Mouse (Mus musculus) midbrain, embryonic 11.5 days (tissue): ENCODE data around the gene Rab24. TPM values are rescaled to one million over a fixed set of nuclear protein-coding genes. Genes with fewer than 3 reads are reported as not detected.

ENCODE experiments used
- ATAC-seq: fragments of 200-750 bp; cut with Nextera tagmentation; 2 replicates; pipeline ENCODE4 v1.8.0; 2017; ENCODE audit warnings: moderate TSS enrichment, moderate library complexity; ENCODE audit not compliant: low FRiP score
- DNase-seq: peaks from one replicate; pipeline ENCODE4 v3.0.0; 2015; ENCODE audit warnings: low spot score; ENCODE audit errors: missing footprints
- H3K27ac ChIP-seq: fragments of 300-500 bp; sonication (generic); 2 replicates; pipeline ENCODE4 v1.5.1; 2014; ENCODE audit warnings: low read depth, low read length
- H3K27me3 ChIP-seq: fragments of 300-500 bp; sonication (generic); 2 replicates; pipeline ENCODE4 v1.6.1; 2014; ENCODE audit warnings: mild to moderate bottlenecking, low read length, moderate library complexity, mixed read lengths; ENCODE audit not compliant: control insufficient read depth, insufficient read depth
- H3K36me3 ChIP-seq: fragments of 300-500 bp; sonication (generic); 2 replicates; pipeline ENCODE4 v1.6.1; 2014; ENCODE audit warnings: mild to moderate bottlenecking, low read length, moderate library complexity, mixed read lengths; ENCODE audit not compliant: control insufficient read depth, insufficient read depth
- H3K4me1 ChIP-seq: fragments of 300-500 bp; sonication (generic); 2 replicates; pipeline ENCODE4 v1.6.1; 2014; ENCODE audit warnings: low read length; ENCODE audit not compliant: control insufficient read depth, insufficient read depth
- H3K4me2 ChIP-seq: fragments of 300-500 bp; sonication (generic); 2 replicates; pipeline ENCODE4 v1.6.1; 2014; ENCODE audit warnings: mild to moderate bottlenecking, moderate library complexity
- H3K4me3 ChIP-seq: fragments of 300-500 bp; sonication (generic); 2 replicates; pipeline ENCODE4 v1.5.1; 2014; ENCODE audit warnings: low read depth, low read length
- H3K9ac ChIP-seq: fragments of 300-500 bp; sonication (generic); 2 replicates; pipeline ENCODE4 v1.6.1; 2014; ENCODE audit warnings: low read length
- H3K9me3 ChIP-seq: fragments of 300-500 bp; sonication (generic); 2 replicates; pipeline ENCODE4 v1.6.1; 2016; ENCODE audit warnings: low read length; ENCODE audit not compliant: control insufficient read depth
- WGBS: fragments of 180-500 bp; shearing (Covaris S2); extraction: QIAGEN DNeasy Blood & Tissue Kit; methylation state at CpG from one replicate; pipeline ENCODE4 v1.1.7; 2014; 5-methylcytosine and 5-hydroxymethylcytosine counted together
- polyA plus RNA-seq: library from polyadenylated mRNA; unstranded; fragments of >200 nt; fragmentation: Nextera tagmentation; extraction: Ambion mirVana; gene quantifications from 2 replicates; pipeline ENCODE4 v1.2.1, GENCODE M21; 2014

Rab24 gene
- polyA plus RNA-seq, 1 experiment from 2014 or later: 88.0 TPM

DNA sequence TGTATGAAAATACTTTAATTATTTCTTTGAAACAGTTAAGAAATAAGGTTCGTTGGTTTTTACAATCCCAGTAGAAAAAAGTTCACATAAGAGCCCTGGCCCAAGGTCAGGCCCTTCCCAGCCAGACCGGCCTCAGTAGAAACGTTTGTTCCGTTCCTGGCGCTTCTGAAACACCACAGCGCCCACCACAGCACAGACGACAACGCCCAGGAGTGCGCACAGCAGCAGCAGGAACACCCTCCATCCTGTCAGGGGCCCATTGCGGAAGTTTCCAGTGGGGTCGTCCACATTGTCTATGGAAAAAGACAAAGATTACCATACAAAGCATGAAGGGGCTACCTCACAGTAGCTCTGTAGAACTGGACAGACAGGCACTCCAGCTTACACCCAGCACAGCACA is 25.0 kb upstream of the Rab24 start:
- Histone ChIP-seq H3K27me3 (no peaks in the 10 kb centered on the region), H3K36me3 (peaks cover 41% of the 10 kb centered on the region), H3K4me1 (no peaks in the 10 kb centered on the region), H3K27ac (no peak overlapping the region), H3K4me3 (no peak overlapping the region), H3K9me3 (no peaks in the 10 kb centered on the region), H3K9ac (no peak overlapping the region), H3K4me2 (no peak overlapping the region)
- WGBS: 92% methylated on average over 11 of the region's 11 CpGs
- ATAC-seq (no peak), DNase-seq (peak; percentile 83)

DNA sequence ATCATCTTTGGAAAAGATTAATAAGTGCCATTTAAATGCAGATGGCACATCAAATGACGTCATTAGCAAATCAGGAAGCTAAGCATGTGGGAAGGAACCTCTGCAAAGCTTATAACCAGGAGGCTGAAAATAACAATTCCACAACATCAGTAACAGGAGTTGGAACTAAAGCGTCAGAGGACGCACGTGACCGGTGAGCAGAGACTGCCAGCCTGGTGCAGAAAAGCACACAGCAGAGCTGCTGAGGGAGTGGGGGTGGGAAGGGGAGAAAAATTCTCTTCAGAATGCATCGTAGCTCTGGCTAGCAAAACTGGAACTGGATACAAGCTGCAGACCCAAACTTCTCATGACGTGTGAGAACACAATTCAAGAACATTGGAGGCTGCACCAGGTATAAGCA is 22.5 kb upstream of the Rab24 start:
- no peak overlapping the region for H3K27ac ChIP-seq
- DNase-seq (peak; percentile 70), ATAC-seq (no peak)
- no peak overlapping the region for H3K9ac ChIP-seq
- H3K4me3 ChIP-seq: no peak overlapping the region
- no peaks in the 10 kb centered on the region for H3K9me3 ChIP-seq
- no peaks in the 10 kb centered on the region for H3K4me1 ChIP-seq
- H3K27me3 ChIP-seq: no peaks in the 10 kb centered on the region
- peaks cover 31% of the 10 kb centered on the region for H3K36me3 ChIP-seq
- no peak overlapping the region for H3K4me2 ChIP-seq
- 91% methylated on average over 7 of the region's 7 CpGs for WGBS

DNA sequence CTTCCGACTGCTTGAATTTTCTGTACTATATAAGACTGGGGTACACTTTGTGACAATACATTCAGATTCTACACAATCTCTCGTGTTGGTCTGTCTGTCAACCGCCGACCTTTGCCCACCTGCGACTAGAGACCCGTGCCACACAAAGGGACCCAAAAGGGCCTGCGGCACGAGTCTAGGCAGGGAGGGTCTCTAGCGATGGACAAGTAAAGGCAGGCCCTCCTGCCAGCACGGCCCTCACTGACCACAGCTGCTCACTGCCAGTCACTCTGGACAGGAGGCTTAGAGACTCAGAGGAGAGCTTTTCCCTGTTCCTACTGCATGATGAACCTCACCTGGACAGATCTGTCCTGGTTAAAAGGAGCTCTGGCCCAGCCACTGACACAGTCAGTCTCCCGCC is 20.7 kb upstream of the Rab24 start:
- peak; percentile 82 for DNase-seq
- Histone ChIP-seq H3K4me2 (no peak overlapping the region), H3K27ac (no peak overlapping the region), H3K27me3 (no peaks in the 10 kb centered on the region), H3K4me1 (no peaks in the 10 kb centered on the region), H3K4me3 (no peak overlapping the region), H3K9me3 (no peaks in the 10 kb centered on the region), H3K9ac (no peak overlapping the region), H3K36me3 (peaks cover 16% of the 10 kb centered on the region)
- 41% methylated on average over 11 of the region's 11 CpGs for WGBS
- no peak for ATAC-seq

DNA sequence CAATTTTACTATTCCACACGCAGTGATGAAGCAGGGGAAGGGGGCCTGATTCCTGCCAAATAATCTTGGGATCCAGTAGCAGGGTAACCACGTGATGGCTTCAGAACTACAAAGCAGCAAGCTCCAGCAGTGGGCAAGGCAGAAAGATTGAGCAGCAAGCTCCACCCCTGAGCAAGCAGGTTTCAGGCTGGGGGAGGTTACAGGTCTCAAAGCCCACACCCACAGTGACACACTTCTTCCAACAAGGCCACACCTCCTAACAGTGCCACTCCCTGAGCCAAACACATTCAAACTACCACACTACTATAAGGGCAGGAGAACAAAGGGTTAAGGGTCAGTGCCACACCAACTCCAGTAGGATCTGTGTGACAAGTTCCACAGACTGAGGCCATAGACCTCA is 17.5 kb upstream of the Rab24 start:
- H3K9me3 ChIP-seq: no peaks in the 10 kb centered on the region
- H3K9ac ChIP-seq: no peak overlapping the region
- ATAC-seq (no peak), DNase-seq (no peak)
- no peak overlapping the region for H3K27ac ChIP-seq
- WGBS: 44% methylated on average over 2 of the region's 2 CpGs
- H3K4me3 ChIP-seq: no peak overlapping the region
- H3K4me2 ChIP-seq: no peak overlapping the region
- H3K27me3 ChIP-seq: no peaks in the 10 kb centered on the region
- peaks cover under 1% of the 10 kb centered on the region; the same call in 1 of the 2 replicates for H3K36me3 ChIP-seq
- no peaks in the 10 kb centered on the region for H3K4me1 ChIP-seq

DNA sequence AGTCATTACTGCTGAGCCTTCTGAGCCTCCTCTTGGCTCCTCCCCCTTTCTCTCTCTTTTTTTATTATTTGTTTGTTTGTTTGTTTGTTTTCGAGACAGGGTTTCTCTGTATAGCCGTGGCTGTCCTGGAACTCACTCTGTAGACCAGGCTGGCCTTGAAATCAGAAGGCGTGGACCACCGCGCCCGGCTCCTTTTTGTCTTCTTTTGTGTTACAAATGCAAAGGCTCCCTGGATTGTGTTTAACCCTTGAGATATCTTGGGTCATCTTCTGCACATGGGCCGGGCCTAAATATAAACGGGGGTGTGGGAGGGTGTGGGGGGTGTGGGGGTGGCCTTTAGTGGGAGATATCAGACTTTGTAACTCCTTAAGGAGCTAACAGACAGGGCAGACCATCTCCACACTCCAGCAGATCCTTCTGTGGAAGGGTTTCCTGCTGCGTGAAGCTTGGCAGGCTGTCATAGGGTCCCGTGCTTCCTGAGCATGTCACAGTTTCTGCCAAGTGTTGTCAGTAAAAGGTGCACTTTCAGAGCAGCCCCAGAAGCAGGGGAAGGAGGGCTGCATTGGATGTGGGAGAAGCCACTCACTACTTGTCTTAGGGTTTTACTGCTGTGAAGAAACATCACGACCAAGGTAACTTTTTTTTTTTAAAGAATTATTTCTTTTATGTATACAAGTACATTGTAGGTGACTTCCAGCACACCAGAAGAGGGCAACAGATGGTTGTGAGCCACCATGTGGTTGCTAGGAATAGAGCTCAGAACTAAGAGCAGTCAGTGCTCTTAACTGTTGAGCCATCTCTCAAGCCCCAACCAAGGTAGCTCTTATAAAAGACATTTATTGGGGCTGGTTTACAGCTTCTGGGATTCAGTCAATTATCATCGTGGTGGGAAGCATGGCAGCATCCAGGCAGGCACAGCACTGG is 16.6 kb upstream of the Rab24 start:
- no peaks in the 10 kb centered on the region for H3K36me3 ChIP-seq
- H3K27ac ChIP-seq: no peak overlapping the region
- no peak overlapping the region for H3K4me2 ChIP-seq
- DNase-seq (no peak), ATAC-seq (no peak)
- H3K9ac ChIP-seq: no peak overlapping the region
- H3K4me1 ChIP-seq: no peaks in the 10 kb centered on the region
- WGBS: 71% methylated on average over 12 of the region's 12 CpGs
- H3K27me3 ChIP-seq: no peaks in the 10 kb centered on the region
- no peaks in the 10 kb centered on the region for H3K9me3 ChIP-seq
- no peak overlapping the region for H3K4me3 ChIP-seq

DNA sequence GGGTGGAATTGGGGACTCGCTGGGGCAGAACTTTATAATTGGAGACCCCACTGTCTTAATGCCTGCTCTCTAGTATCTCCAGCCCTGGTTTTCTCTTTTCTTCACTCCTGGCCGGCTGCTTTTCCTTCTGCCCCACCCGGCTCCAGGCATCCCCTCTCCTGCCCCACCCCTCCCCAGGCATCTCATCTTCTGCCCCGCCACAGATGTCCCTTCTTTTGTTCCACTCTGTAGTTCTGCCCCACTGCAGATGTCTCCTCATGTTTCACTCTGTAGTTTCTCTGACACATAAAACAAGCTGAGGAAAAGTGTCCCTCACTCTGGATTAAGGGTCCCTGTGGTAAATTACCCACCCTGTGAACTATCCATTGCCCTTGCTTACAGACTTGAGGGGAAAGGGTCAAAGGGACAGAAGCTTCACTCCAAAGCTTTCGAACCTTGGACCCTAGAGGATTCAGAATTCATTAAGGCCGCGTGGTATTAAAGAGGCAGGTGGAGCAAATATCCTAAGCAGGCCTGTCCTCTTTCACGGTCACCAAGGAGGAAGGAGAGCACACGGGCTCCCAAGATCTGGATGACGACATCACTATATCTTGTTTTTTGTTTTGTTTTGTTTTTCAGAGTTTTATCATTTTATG is 15.7 kb upstream of the Rab24 start:
- ATAC-seq: no peak
- 70% methylated on average over 9 of the region's 10 CpGs for WGBS
- H3K27me3 ChIP-seq: no peaks in the 10 kb centered on the region

DNA sequence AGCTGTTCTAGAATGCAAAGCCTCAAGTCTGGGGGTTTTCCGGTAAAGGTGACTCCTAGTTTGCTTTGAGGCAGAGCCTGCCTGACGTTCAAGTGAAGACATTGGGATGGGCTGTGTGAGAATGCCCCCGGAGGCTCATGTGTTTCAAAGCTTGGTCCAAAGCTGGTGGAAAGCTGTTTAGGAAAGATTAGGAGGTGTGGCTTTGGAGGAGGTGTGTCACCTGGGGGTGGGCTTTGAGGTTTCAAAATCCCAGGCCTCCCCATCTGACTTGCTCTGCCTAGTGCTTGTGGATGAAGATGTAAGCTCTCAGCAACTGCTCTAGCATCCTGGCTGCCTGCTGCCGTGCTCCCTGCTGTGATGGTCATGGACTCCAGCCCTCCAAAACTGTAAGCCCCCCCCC is 14.0 kb upstream of the Rab24 start:
- WGBS: 87% methylated on average over 4 of the region's 4 CpGs
- Histone ChIP-seq H3K4me3 (no peak overlapping the region), H3K4me2 (no peak overlapping the region), H3K27me3 (no peaks in the 10 kb centered on the region), H3K27ac (no peak overlapping the region), H3K9ac (no peak overlapping the region), H3K4me1 (peaks cover 5% of the 10 kb centered on the region), H3K36me3 (no peaks in the 10 kb centered on the region), H3K9me3 (no peaks in the 10 kb centered on the region)
- no peak for ATAC-seq
- no peak for DNase-seq

More for the DNA sequence above, 15.7 kb upstream of the Rab24 start:
- no peaks in the 10 kb centered on the region for H3K4me1 ChIP-seq
- no peaks in the 10 kb centered on the region for H3K9me3 ChIP-seq
- DNase-seq: no peak
- no peaks in the 10 kb centered on the region for H3K36me3 ChIP-seq
- H3K4me2 ChIP-seq: no peak overlapping the region
- H3K4me3 ChIP-seq: no peak overlapping the region
- H3K27ac ChIP-seq: no peak overlapping the region
- H3K9ac ChIP-seq: no peak overlapping the region

DNA sequence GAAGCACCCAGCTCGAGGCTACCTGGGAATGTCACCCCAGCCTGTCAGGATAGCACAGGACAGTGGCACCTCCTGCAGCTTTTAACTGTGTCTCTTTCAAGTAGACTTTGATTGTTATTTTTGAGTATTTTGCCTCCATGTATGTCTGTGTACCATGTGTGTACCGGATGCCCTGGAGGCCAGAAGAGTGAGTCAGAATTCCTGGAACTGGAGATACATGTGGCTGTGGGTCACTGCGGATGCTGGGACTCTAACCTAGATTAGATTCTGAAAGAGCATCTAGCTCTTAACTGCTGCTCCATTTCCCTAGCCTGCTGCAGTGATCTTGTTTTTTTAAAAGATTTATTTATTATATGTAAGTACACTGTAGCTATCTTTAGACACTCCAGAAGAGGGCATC is 10.6 kb upstream of the Rab24 start:
- Histone ChIP-seq H3K27me3 (no peaks in the 10 kb centered on the region; the same call in 1 of the 2 replicates), H3K4me3 (no peak overlapping the region), H3K4me2 (no peak overlapping the region), H3K9me3 (no peaks in the 10 kb centered on the region), H3K4me1 (peaks cover 23% of the 10 kb centered on the region), H3K27ac (no peak overlapping the region), H3K36me3 (no peaks in the 10 kb centered on the region), H3K9ac (no peak overlapping the region)
- WGBS: 84% methylated on average over 3 of the region's 3 CpGs
- no peak for ATAC-seq
- no peak for DNase-seq
